Mouse (Mus musculus): Measurements from ENCODE around the gene Gpr137. TPM values are rescaled to one million over a fixed set of nuclear protein-coding genes. Genes with fewer than 3 reads are reported as not detected.
A peak's percentile ranks its signal among the peaks of the same experiment; 100 is the strongest.
"Not testable (repeated sequence)": the region's sequence is repeated elsewhere in the genome, so short reads cannot be mapped to it uniquely, and the experiment has no call there.

Gene Gpr137
- total RNA-seq, 2 experiments from 2014 or later: 8.2 to 13.8 TPM

GRCm38 (mm10) chr19:6903031-6903430 lies 39.2 kb downstream of the Gpr137 start:
- Histone ChIP-seq H3K4me3 (no peak overlapping the region), H3K27ac (no peak overlapping the region)
- no peak for TF ChIP-seq CTCF (IDR thresholded peaks at IDR 0.05)
- intact Hi-C loops (cut with DNase I): no loop called here
- no peak for DNase-seq

- no peak for TF ChIP-seq CTCF (IDR thresholded peaks at IDR 0.05)
- H3K4me3 ChIP-seq: no peak overlapping the region
- intact Hi-C loops (cut with DNase I): no loop called here
- no peak overlapping the region for H3K27ac ChIP-seq
- no peak for DNase-seq
Measured at GRCm38 (mm10) chr19:6899641-6900040, 42.6 kb downstream of the Gpr137 start.

- DNase-seq; intact Hi-C loops (cut with DNase I); H3K27ac ChIP-seq: not testable (repeated sequence)
- H3K4me3 ChIP-seq: peak overlapping the region; percentile 26
Measured at GRCm38 (mm10) chr19:6895608-6896305, 46.5 kb downstream of the Gpr137 start.

- DNase-seq: no peak
- H3K4me3 ChIP-seq: no peak overlapping the region
- H3K27ac ChIP-seq: no peak overlapping the region
- intact Hi-C loops (cut with DNase I): no loop called here
- no peak for TF ChIP-seq CTCF (IDR thresholded peaks at IDR 0.05)
Measured at GRCm38 (mm10) chr19:6893731-6894451, 48.4 kb downstream of the Gpr137 start.

- TF ChIP-seq CTCF (IDR thresholded peaks at IDR 0.05): no peak
- Histone ChIP-seq H3K27ac (no peak overlapping the region), H3K4me3 (no peak overlapping the region)
- DNase-seq: no peak
- intact Hi-C loops (cut with DNase I): no loop called here
Measured at GRCm38 (mm10) chr19:6892512-6892911, 49.8 kb downstream of the Gpr137 start.

Small RNA genes within 50 kb of the gene (microRNA-seq; reads per million reads assigned to microRNA genes)
- gene Mir6990: 4.3 reads per million

Other genes starting within 250 kb of the Gpr137 start
- 1 to 10 TPM; 9.3 to 9.4 TPM for gene Rps6ka4, start 101.8 kb downstream of the Gpr137 start, total RNA-seq (2021)
- gene Ccdc88b, start 84.3 kb downstream of the Gpr137 start, total RNA-seq (2021): under 1 TPM; 0.46 to 0.59 TPM
- 10 to 100 TPM; 32.7 to 41.3 TPM for gene Trmt112, start 32.8 kb downstream of the Gpr137 start, total RNA-seq (2021)
- gene Prdx5, start 32.4 kb downstream of the Gpr137 start, total RNA-seq (2021): 100 to 1,000 TPM; 177 to 270 TPM
- 100 to 1,000 TPM in 1 of 2 experiments, 10 to 100 TPM in 1; 80.0 to 108 TPM for gene Esrra, start 20.7 kb downstream of the Gpr137 start, total RNA-seq (2021)
- gene Catsperz, start 17.1 kb downstream of the Gpr137 start, total RNA-seq (2021): not detected
- gene Kcnk4, start 8.0 kb downstream of the Gpr137 start, total RNA-seq (2021): not detected
- 10 to 100 TPM; 10.8 to 14.4 TPM for gene Bad, start 619 bp downstream of the Gpr137 start, total RNA-seq (2021)
- gene Ppp1r14b, start 32.5 kb upstream of the Gpr137 start, total RNA-seq (2021): 100 to 1,000 TPM; 121 to 127 TPM
- 10 to 100 TPM in 1 of 2 experiments, 1 to 10 TPM in 1; 9.1 to 11.0 TPM for gene Plcb3, start 34.0 kb upstream of the Gpr137 start, total RNA-seq (2021)
- 10 to 100 TPM in 1 of 2 experiments, 1 to 10 TPM in 1; 7.9 to 11.2 TPM for gene Fkbp2, start 38.0 kb upstream of the Gpr137 start, total RNA-seq (2021)
- gene Vegfb, start 45.2 kb upstream of the Gpr137 start, total RNA-seq (2021): 100 to 1,000 TPM; 142 to 219 TPM
- gene Dnajc4, start 50.1 kb upstream of the Gpr137 start, total RNA-seq (2021): 10 to 100 TPM; 35.3 to 37.6 TPM
- 10 to 100 TPM; 12.8 to 15.9 TPM for gene Nudt22, start 53.6 kb upstream of the Gpr137 start, total RNA-seq (2021)
- gene Trpt1, start 53.7 kb upstream of the Gpr137 start, total RNA-seq (2021): 10 to 100 TPM; 22.5 to 26.1 TPM
- under 1 TPM; 0.71 to 0.86 TPM for gene Fermt3, start 77.0 kb upstream of the Gpr137 start, total RNA-seq (2021)
- gene Stip1, start 97.5 kb upstream of the Gpr137 start, total RNA-seq (2021): 100 to 1,000 TPM in 1 of 2 experiments, 10 to 100 TPM in 1; 89.9 to 125 TPM
- gene Macrod1, start 114.3 kb upstream of the Gpr137 start, total RNA-seq (2021): 100 to 1,000 TPM; 261 to 294 TPM
- gene Flrt1, start 163.2 kb upstream of the Gpr137 start, total RNA-seq (2021): under 1 TPM; 0.53 to 0.54 TPM

All from gastrocnemius, adult 2 months (tissue).